Mouse (Mus musculus): ENCODE measurements around the gene Gm30191.
"Not testable (repeated sequence)": the region's sequence is repeated elsewhere in the genome, so short reads cannot be mapped to it uniquely, and the experiment has no call there.

Gm30191 gene

GRCm38 (mm10) chr4:134286226-134287167 lies 39.8 kb downstream of the Gm30191 start:
- DNase-seq (ENCODE audit: low read depth, low spot score) = no peak

- peak; percentile 90 for DNase-seq (ENCODE audit: low read depth, low spot score)
Measured at GRCm38 (mm10) chr4:134287168-134287564, 40.4 kb downstream of the Gm30191 start.

GRCm38 (mm10) chr4:134287575-134288025 lies 40.9 kb downstream of the Gm30191 start, which contains the start of gene Pdik1l:
TSS of gene Pdik1l (minus strand) at chr4:134287895.
- peak; percentile 46 for DNase-seq (ENCODE audit: low read depth, low spot score)

- DNase-seq (ENCODE audit: low read depth, low spot score) = peak; percentile 44
Measured at GRCm38 (mm10) chr4:134288397-134289256, 41.9 kb downstream of the Gm30191 start.

- DNase-seq (ENCODE audit: low read depth, low spot score) = peak; percentile 73
Measured at GRCm38 (mm10) chr4:134292067-134292466, 45.3 kb downstream of the Gm30191 start.

GRCm38 (mm10) chr4:134293061-134293691 lies 46.4 kb downstream of the Gm30191 start:
- no peak for DNase-seq (ENCODE audit: low read depth, low spot score)

GRCm38 (mm10) chr4:134293692-134294163 lies 47.0 kb downstream of the Gm30191 start:
- no peak for DNase-seq (ENCODE audit: low read depth, low spot score)

- not testable (repeated sequence) for DNase-seq (ENCODE audit: low read depth, low spot score)
Measured at GRCm38 (mm10) chr4:134296096-134296495, 49.4 kb downstream of the Gm30191 start.

- DNase-seq (ENCODE audit: low read depth, low spot score) = no peak
Measured at GRCm38 (mm10) chr4:134296523-134296922, 49.8 kb downstream of the Gm30191 start.

- no peak for DNase-seq (ENCODE audit: low read depth, low spot score)
Measured at GRCm38 (mm10) chr4:134297369-134297768, 50.6 kb downstream of the Gm30191 start.

GRCm38 (mm10) chr4:134298626-134299497 lies 52.1 kb downstream of the Gm30191 start:
- no peak for DNase-seq (ENCODE audit: low read depth, low spot score)

- no peak for DNase-seq (ENCODE audit: low read depth, low spot score)
Measured at GRCm38 (mm10) chr4:134299498-134299810, 52.7 kb downstream of the Gm30191 start.
